Mouse (Mus musculus): ENCODE measurements around the gene Gm10228.
"Not testable (repeated sequence)": the region's sequence is repeated elsewhere in the genome, so short reads cannot be mapped to it uniquely, and the experiment has no call there.

The Gm10228 gene

GRCm38 (mm10) chr16:89041372-89041771 is at the start of gene Gm10228:
Gene Gm10228, minus strand, starts transcription at chr16:89041472.
- DNase-seq (ENCODE audit: low read depth), result not testable (repeated sequence)

GRCm38 (mm10) chr16:89071041-89071440 is 29.8 kb upstream of the Gm10228 start:
- DNase-seq (ENCODE audit: low read depth), result peak; percentile 55

GRCm38 (mm10) chr16:89063902-89064301 is 22.6 kb upstream of the Gm10228 start, which contains the start of gene 1110025L11Rik:
Gene 1110025L11Rik, minus strand, starts transcription at chr16:89064002.
- DNase-seq (ENCODE audit: low read depth), result not testable (repeated sequence)

- DNase-seq (ENCODE audit: low read depth), result no peak
These were observed 6.5 kb upstream of the Gm10228 start, which contains the start of gene Krtap6-5 for GRCm38 (mm10) chr16:89047783-89048182. Gene Krtap6-5, minus strand, starts transcription at chr16:89047883.

- DNase-seq (ENCODE audit: low read depth), result not testable (repeated sequence)
These were observed 9.9 kb downstream of the Gm10228 start, which contains the start of gene Krtap6-1 for GRCm38 (mm10) chr16:89031399-89031798. Gene Krtap6-1, plus strand, starts transcription at chr16:89031699.

- not testable (repeated sequence) for DNase-seq (ENCODE audit: low read depth)
These were observed 26.3 kb downstream of the Gm10228 start, which contains the start of gene Gm10229 for GRCm38 (mm10) chr16:89014984-89015383. Gene Gm10229, plus strand, starts transcription at chr16:89015284.

- DNase-seq (ENCODE audit: low read depth), result no peak
These were observed 27.3 kb downstream of the Gm10228 start for GRCm38 (mm10) chr16:89013973-89014372.

GRCm38 (mm10) chr16:89010659-89011058 is 30.6 kb downstream of the Gm10228 start, which contains the start of gene Krtap22-2:
Gene Krtap22-2, minus strand, starts transcription at chr16:89010759.
- DNase-seq (ENCODE audit: low read depth), result no peak

All from NIH3T3 (cell line).